Mouse (Mus musculus) heart, adult 18-20 months (tissue): ENCODE data around the gene Kif14. TPM values are rescaled to one million over a fixed set of nuclear protein-coding genes. Genes with fewer than 3 reads are reported as not detected.
"Not testable (repeated sequence)": the region's sequence is repeated elsewhere in the genome, so short reads cannot be mapped to it uniquely, and the experiment has no call there.

Experiments used
- DNase-seq, 2 experiments: peaks; one replicate each; pipeline ENCODE4 v3.0.0; 2021 to 2022; ENCODE audit warnings: mixed read lengths in 1 of 2
- total RNA-seq, 2 experiments: library from RNA; stranded (reverse); gene quantifications; 2 replicates each; pipeline ENCODE4 v1.2.3; 2021

The Kif14 gene
- total RNA-seq, 2 experiments from 2014 or later: 0.10 to 0.15 TPM

DNA sequence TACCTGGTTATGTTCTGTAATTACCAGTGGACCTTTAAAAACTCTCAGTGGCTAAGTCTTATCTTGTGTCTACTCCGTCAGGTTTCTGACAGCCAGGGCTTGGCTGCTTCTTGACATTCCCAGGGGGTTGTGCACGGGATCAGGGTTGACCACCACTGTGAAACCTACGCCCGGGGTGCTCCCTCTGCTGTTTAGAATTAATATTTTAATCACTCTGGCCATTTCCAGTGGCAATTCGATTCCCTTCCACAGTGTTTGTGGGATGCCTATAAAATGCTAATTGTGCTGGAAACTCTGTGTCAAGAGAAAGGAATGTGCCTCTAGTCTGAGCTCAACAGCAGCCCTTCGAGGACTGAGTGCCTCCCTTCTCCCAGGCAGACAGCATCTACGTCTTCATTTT is 89.7 kb downstream of the Kif14 start:
- peak; percentile 21 to 41 for DNase-seq

DNA sequence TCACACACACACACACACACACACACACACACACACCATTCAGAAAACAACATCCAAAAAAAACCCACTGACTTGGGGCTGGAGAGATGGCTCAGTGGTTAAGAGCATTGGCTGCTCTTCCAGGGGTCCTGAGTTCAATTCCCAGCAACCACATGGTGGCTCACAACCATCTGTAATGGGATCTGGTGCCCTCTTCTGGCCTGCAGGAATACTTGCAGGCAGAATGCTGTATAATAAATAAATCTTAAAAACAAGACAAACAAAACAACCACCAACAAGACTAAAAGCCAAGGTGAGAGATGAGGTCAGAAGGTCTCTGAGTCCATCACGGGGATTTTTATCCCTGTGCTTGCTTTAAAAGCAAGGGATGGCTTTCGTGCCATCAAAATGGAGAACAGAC is 90.5 kb downstream of the Kif14 start:
- DNase-seq: not testable (repeated sequence)

DNA sequence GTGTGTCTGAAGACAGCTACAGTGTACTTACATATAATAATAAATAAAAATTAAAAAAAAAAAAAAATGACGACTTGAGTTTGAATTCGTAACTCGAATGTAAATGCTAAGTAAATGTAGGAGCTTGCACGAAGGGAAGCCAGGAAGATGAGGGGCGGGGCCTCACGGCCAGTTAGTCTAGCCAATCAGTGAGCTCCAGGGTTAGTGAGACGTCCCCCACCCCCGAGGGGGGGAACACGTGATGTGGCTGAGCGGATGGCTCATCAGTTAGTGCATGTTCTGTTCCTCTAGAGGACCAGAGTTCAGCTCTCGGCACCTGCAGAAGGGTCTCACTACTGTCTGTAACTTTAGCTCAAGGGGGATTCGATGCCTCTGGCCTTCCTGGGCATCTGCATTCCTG is 91.3 kb downstream of the Kif14 start:
- DNase-seq: no peak

GRCm38 (mm10) chr1:136558762-136559161 is 92.6 kb downstream of the Kif14 start:
- no peak for DNase-seq

DNA sequence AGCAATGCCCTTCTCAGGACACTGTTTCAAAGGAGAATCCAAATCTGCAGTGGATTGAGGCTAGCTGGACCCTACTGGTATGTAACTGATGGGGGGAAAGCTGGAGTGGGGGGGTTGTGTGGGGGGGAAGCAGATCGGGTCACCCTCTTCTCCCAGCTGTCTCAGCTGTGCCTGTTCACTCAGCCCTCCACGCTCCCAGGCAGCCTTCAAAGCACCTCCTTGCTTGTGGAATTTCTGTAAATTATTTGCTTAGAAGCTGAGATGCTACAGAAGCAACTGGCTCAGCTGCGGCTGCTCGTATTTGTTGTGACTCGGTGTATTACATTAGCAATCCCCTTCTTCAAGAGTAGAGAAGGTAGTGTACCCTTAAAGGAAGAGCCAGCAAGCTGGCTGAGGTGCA is 93.1 kb downstream of the Kif14 start:
- no peak for DNase-seq

DNA sequence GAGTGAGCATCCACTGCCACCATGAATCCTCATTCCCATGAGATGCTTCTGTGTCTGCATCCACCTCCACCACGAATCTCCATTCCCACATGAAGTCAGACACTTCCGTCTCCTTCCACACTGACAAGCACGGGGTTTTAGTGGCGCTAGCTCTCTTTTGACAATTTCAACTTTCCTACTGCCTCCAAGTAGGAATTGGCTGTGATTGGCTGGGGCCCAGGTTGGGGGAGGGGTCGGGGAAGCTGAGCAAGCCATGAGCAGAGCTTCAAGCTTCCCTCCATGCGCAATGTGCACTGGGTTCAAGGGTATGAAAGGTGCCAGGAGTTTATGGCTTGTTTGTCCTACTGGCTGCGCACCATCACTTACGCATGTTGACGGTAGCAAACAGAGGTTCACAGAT is 93.6 kb downstream of the Kif14 start:
- no peak for DNase-seq

DNA sequence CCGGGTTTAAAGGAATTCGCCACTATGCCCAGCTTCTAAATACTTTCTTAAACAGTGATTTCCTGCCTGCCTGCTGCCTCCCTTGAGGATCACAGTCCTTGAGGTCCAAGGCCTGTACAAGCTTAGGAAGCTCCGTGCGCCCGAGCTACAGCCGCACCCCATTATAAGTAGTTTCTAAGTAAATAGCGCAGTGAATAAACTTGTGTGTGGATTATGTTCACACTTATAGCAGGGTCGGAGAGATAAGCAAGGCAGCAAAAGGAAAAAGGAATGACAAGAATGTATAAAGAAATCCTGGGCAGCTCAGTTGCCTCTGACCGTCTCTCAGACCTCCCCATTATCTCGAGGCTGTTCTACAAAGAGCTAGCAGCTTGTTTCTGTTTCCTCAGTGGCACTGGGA is 95.7 kb downstream of the Kif14 start:
- DNase-seq: no peak

- DNase-seq: no peak
Observed at GRCm38 (mm10) chr1:136563149-136563548, 97.0 kb downstream of the Kif14 start.

DNA sequence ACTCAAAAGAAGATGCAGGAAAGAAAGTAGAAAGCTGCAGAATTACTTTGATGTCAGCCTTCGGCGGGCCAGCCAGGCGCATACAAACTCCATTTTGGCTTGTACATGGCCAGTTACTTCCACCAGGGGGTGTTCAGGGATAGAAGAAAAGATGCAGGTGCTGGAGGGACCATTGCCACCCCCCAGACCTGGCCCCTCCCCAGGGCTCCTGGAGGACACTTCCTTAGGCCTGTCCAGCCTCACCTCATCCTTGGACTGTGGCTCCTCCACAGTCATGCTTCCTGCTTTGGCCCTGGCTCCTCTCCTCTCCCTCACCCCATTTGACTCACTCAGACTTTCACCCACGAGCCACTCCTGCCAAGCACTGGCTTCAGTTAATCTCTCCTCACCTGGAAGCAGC is 98.8 kb downstream of the Kif14 start:
- no peak for DNase-seq

- no peak for DNase-seq
Observed at GRCm38 (mm10) chr1:136566386-136566785, 100.2 kb downstream of the Kif14 start.

DNA sequence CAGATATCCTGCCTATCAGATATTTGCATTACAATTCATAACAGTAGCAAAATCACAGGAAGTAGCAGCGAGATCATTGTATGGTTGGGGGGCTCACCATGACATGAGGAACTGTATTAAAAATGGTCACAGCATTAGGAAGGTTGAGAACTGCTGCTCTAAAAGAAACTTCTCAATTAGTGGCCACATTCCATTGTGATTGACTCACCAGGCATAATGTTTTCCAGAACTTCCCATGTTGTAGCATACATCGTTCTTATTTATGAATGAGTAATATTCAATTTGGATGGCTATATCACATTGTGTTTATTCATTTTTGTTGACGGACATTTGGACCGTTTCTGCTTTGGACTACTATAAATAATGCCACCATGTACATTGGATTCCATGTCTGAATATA is 101.5 kb downstream of the Kif14 start:
- DNase-seq: no peak

DNA sequence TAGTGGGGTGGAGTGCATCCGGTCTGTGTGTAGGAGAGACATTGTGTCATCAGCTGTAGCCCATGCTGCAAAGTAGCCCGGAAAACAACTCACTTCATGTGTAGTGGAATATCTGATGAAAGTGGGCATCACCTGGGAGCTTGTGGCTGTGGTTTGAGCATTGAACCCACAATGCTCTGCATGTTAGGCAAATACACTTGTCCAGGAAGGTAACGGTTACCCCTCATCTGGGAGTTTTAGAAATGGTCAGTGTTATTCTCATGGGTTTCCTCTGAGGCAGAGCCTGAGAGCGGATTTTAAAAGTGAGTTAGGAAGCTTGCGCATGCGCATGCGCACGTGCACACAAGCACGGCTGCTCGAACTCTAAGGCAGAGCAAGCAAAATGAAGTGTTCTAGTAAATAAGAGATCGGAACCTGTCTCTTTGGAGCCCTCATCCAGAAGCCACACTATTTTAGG is 102.6 kb downstream of the Kif14 start:
- no peak for DNase-seq

GRCm38 (mm10) chr1:136569206-136569605 is 103.1 kb downstream of the Kif14 start:
- DNase-seq: no peak

- DNase-seq: no peak
Observed at GRCm38 (mm10) chr1:136569626-136570297, 103.6 kb downstream of the Kif14 start.

GRCm38 (mm10) chr1:136570298-136570653 is 104.1 kb downstream of the Kif14 start:
- no peak for DNase-seq

GRCm38 (mm10) chr1:136570976-136571375 is 104.8 kb downstream of the Kif14 start:
- no peak for DNase-seq

GRCm38 (mm10) chr1:136571530-136571929 is 105.4 kb downstream of the Kif14 start:
- DNase-seq: no peak

DNA sequence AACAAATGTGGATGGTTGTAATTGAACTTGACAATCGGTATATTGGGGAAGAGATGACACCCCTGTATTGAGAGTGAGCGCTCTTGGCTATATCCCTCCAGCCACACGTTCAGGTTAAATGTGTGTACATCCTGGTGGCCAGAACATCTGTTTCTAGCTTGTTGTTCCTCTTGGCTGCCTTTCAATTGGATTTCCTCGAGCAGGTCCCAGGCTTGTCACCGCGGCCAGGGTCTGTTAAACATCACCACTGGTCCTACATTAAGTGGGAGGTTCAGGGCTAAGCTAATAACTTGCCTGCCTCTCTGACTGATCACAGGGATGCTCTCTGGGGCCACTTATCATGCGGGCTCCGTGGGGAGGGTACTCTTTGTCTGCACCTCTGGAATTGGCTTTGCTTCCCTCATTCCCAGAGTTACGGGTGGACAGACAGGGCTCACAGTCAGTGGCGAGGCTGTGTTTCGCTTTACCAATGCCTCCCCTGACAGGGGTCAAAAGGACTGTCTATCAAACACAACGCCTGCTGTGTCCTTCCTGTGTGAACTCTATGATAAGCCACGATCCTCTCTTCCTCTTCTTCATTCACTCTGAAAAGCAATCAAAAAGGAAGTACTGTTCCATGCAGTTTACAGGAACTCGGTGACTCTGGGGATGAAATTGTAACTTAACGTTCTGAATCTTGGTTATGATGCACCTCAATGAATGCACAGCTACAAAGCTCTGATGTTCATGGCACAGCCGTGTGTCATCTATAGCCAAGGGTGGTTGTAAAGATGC is 111.9 kb downstream of the Kif14 start:
- DNase-seq: no peak

DNA sequence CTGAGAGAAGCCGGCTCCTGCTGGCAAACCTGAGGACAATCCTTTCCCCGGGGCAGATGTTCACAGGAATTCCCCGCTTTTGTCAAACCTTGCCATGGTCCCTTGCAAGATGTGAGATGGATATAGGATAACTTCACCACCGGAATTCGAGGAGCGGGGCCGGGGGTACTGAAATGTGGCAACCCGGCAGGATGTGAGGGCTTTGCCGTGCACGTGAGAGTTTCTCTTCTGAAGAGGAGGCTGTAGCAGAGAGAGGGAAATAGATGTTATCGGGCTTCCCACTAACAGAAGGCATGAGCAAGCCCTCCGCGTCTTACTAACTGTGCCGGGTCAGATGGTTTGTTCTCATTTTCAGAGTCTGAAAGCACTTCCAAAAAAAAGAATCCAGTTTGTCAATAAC is 113.2 kb downstream of the Kif14 start:
- no peak for DNase-seq

DNA sequence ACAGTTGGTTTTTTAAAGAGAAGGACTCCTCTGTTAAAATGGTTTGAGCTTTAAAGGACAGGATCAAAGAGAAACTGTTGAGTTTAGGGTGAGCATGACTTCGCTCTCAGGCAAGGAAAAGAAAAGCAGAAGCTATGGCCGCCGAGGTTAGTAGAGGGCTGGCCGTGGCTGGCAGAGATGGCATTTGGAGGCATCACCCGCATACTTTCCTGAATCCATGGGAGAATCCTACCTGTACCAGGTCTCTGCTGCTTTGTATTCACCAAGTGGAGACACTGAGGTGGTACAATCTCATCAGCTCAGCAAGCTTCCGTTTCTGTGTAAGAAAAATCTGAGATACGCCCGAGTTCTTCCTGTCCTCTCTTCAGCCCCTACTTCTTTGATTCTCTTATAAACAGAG is 114.1 kb downstream of the Kif14 start:
- DNase-seq: no peak
